Mouse (Mus musculus): ENCODE measurements around the gene Mtus2. TPM values are rescaled to one million over a fixed set of nuclear protein-coding genes. Genes with fewer than 3 reads are reported as not detected.
"Not testable (repeated sequence)": the region's sequence is repeated elsewhere in the genome, so short reads cannot be mapped to it uniquely, and the experiment has no call there.

Gene Mtus2
- polyA plus RNA-seq, 1 experiment from 2014 or later: 13.7 TPM

- peaks cover 5% of the 10 kb centered on the region for H3K9me3 ChIP-seq (replicated peaks)
- no peaks in the 10 kb centered on the region for H3K27me3 ChIP-seq
- H3K4me1 ChIP-seq: peaks cover 29% of the 10 kb centered on the region
- 0 out of 2 replicates have a peak, but pooled peaks have one; percentile 7 for ATAC-seq
- no peak overlapping the region for H3K9ac ChIP-seq
- 45% methylated on average over 14 of the region's 14 CpGs for WGBS
- H3K36me3 ChIP-seq (ENCODE audit: poor library complexity, severe bottlenecking): no peaks in the 10 kb centered on the region
- no peak overlapping the region for H3K4me3 ChIP-seq
- H3K27ac ChIP-seq: peak overlapping the region; percentile 61
- H3K4me2 ChIP-seq: peak overlapping the region; percentile 28
Measured at GRCm38 (mm10) chr5:148151894-148152599, 194.9 kb downstream of the Mtus2 start.

GRCm38 (mm10) chr5:148152600-148153402, 195.7 kb downstream of the Mtus2 start:
- Histone ChIP-seq H3K4me1 (peaks cover 24% of the 10 kb centered on the region), H3K36me3 (ENCODE audit: poor library complexity, severe bottlenecking) (no peaks in the 10 kb centered on the region), H3K27me3 (no peaks in the 10 kb centered on the region), H3K4me2 (peak overlapping the region; percentile 28), H3K9me3 (replicated peaks) (peaks cover 5% of the 10 kb centered on the region), H3K27ac (peak overlapping the region; percentile 61), H3K4me3 (0 out of 2 replicates have a peak overlapping the region, but pooled peaks have one; percentile 2), H3K9ac (no peak overlapping the region)
- ATAC-seq: peak; percentile 75; the same call in 1 of the 2 replicates
- WGBS: 43% methylated on average over 13 of the region's 13 CpGs

GRCm38 (mm10) chr5:148153403-148153713, 196.2 kb downstream of the Mtus2 start:
- peak overlapping the region; percentile 21 for H3K4me2 ChIP-seq

GRCm38 (mm10) chr5:148154727-148155126, 197.6 kb downstream of the Mtus2 start:
- WGBS: 94% methylated on average over 3 of the region's 3 CpGs
- Histone ChIP-seq H3K9ac (no peak overlapping the region), H3K27ac (no peak overlapping the region), H3K4me3 (no peak overlapping the region), H3K9me3 (replicated peaks) (no peaks in the 10 kb centered on the region; the same call in 1 of the 2 replicates), H3K4me2 (no peak overlapping the region), H3K27me3 (no peaks in the 10 kb centered on the region), H3K4me1 (peaks cover 24% of the 10 kb centered on the region), H3K36me3 (ENCODE audit: poor library complexity, severe bottlenecking) (no peaks in the 10 kb centered on the region)
- no peak for ATAC-seq

More at GRCm38 (mm10) chr5:148153403-148153713, 196.2 kb downstream of the Mtus2 start:
- no peaks in the 10 kb centered on the region for H3K27me3 ChIP-seq
- ATAC-seq: peak; percentile 24; the same call in 1 of the 2 replicates
- H3K36me3 ChIP-seq (ENCODE audit: poor library complexity, severe bottlenecking): no peaks in the 10 kb centered on the region
- peaks cover 5% of the 10 kb centered on the region for H3K9me3 ChIP-seq (replicated peaks)
- peaks cover 24% of the 10 kb centered on the region for H3K4me1 ChIP-seq
- H3K9ac ChIP-seq: no peak overlapping the region
- 23% methylated on average over 9 of the region's 9 CpGs for WGBS
- H3K27ac ChIP-seq: no peak overlapping the region
- H3K4me3 ChIP-seq: no peak overlapping the region

GRCm38 (mm10) chr5:148159328-148159727, 202.2 kb downstream of the Mtus2 start:
- no peaks in the 10 kb centered on the region for H3K36me3 ChIP-seq (ENCODE audit: poor library complexity, severe bottlenecking)
- no peak overlapping the region for H3K27ac ChIP-seq
- no peaks in the 10 kb centered on the region for H3K27me3 ChIP-seq
- no peak overlapping the region for H3K9ac ChIP-seq
- no peaks in the 10 kb centered on the region for H3K4me1 ChIP-seq
- no peak for ATAC-seq
- no peak overlapping the region for H3K4me2 ChIP-seq
- WGBS: 66% methylated on average over 8 of the region's 8 CpGs
- H3K4me3 ChIP-seq: no peak overlapping the region
- no peaks in the 10 kb centered on the region for H3K9me3 ChIP-seq (replicated peaks)

DNA sequence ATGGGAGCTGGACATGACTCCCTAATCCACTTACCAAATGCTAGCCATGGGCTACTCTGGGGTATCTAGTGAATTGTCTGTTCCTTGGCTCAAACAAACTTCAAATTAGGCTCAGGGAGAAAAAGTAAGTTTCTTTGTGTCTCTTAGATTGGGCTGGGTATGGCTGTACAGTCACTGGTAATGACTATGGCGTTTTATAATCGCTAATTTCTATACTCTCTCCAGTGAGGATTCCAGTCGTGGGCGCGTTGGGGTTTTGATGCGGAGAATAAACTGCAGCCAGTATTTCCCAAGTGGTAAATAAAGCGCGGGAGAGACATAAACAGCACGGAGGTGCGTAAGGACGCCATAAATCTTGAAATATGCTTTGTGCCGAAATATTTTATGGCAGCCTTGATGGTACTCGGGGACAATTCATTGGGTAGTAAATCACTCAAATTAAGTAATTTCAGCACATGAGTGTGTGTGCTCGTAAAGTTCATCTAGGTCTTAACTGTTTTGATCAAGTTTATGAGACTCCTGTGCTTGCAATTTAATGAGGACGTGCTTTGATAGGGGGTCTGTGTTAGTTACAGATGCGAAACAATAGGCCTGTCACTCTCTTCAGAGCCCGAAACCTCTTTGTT, 203.5 kb downstream of the Mtus2 start:
- Histone ChIP-seq H3K4me3 (no peak overlapping the region), H3K27me3 (no peaks in the 10 kb centered on the region), H3K9ac (no peak overlapping the region), H3K4me1 (no peaks in the 10 kb centered on the region), H3K36me3 (ENCODE audit: poor library complexity, severe bottlenecking) (no peaks in the 10 kb centered on the region), H3K27ac (no peak overlapping the region), H3K4me2 (no peak overlapping the region), H3K9me3 (replicated peaks) (no peaks in the 10 kb centered on the region)
- 87% methylated on average over 17 of the region's 17 CpGs for WGBS
- ATAC-seq: no peak

GRCm38 (mm10) chr5:148165111-148165510, 208.0 kb downstream of the Mtus2 start:
- WGBS: 91% methylated on average over 1 of the region's 1 CpGs
- H3K9me3 ChIP-seq (replicated peaks): no peaks in the 10 kb centered on the region
- H3K27ac ChIP-seq: no peak overlapping the region
- H3K9ac ChIP-seq: no peak overlapping the region
- no peak for ATAC-seq
- H3K27me3 ChIP-seq: no peaks in the 10 kb centered on the region
- no peaks in the 10 kb centered on the region for H3K4me1 ChIP-seq
- H3K4me2 ChIP-seq: no peak overlapping the region
- H3K4me3 ChIP-seq: no peak overlapping the region
- H3K36me3 ChIP-seq (ENCODE audit: poor library complexity, severe bottlenecking): no peaks in the 10 kb centered on the region

DNA sequence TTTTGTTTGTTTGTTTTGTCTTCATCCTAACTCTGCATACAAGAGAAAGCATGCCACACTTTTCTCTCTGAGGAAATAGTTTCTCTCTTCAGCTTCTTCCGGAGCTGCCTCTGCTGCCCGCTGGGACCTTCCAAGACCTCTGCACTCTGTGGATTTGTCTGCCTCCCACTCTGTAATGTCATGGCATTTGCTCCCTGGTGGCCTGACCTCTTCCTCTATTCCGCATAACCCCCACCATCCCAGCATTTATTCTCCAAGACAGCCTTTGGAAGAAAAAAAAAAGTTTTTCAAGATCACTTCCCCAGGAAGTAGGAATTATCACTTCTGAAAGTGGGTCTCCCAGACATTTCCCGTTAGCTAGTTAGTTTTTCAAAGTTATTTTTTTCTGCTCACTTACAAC, 218.0 kb downstream of the Mtus2 start:
- Histone ChIP-seq H3K4me3 (no peak overlapping the region), H3K9ac (no peak overlapping the region), H3K9me3 (replicated peaks) (peaks cover 12% of the 10 kb centered on the region), H3K27ac (no peak overlapping the region), H3K4me2 (no peak overlapping the region), H3K27me3 (0 out of 2 replicates have a peak, but pooled peaks cover 3% of the 10 kb centered on the region), H3K4me1 (peaks cover 11% of the 10 kb centered on the region), H3K36me3 (ENCODE audit: poor library complexity, severe bottlenecking) (no peaks in the 10 kb centered on the region)
- WGBS: 53% methylated on average over 4 of the region's 4 CpGs
- no peak for ATAC-seq

DNA sequence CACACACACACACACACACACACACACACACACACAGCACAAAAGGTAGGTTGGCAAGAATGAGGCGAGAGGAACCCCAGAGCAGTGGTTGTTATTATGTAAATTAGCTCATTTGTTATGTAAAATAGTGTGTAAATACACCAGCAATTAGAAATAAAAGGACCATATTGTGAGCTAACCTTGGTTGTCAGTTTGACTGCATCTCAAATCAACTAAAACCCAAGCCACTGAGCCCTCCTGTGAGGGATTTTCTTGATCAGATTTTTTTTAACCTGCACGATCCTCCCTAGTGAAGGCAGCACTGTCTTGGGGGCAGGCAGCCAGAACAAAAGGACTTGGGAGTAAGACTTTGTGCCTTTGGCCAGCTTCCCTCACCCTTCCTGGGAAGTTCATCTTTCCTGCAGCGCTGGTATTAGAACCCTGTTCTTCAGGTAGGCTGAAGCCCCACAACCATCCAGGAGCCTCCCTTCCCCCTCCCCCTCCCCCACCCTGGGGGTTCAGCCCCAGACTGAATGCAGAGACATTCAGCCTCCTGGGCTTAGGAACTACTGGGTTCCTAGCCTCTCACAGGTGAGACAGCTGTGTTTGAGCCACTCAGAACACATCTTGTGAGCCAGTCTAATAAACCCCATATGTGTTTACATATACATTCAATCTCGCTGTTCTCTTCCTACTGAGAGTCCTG, 218.8 kb downstream of the Mtus2 start:
- no peak overlapping the region for H3K4me2 ChIP-seq
- H3K9ac ChIP-seq: no peak overlapping the region
- ATAC-seq: peak; percentile 68; the same call in 1 of the 2 replicates
- 0 out of 2 replicates have a peak, but pooled peaks cover 3% of the 10 kb centered on the region for H3K27me3 ChIP-seq
- H3K4me1 ChIP-seq: peaks cover 11% of the 10 kb centered on the region
- peaks cover 12% of the 10 kb centered on the region for H3K9me3 ChIP-seq (replicated peaks)
- WGBS: 24% methylated on average over 4 of the region's 4 CpGs
- 0 out of 2 replicates have a peak overlapping the region, but pooled peaks have one; percentile 28 for H3K27ac ChIP-seq
- H3K4me3 ChIP-seq: no peak overlapping the region
- H3K36me3 ChIP-seq (ENCODE audit: poor library complexity, severe bottlenecking): no peaks in the 10 kb centered on the region

DNA sequence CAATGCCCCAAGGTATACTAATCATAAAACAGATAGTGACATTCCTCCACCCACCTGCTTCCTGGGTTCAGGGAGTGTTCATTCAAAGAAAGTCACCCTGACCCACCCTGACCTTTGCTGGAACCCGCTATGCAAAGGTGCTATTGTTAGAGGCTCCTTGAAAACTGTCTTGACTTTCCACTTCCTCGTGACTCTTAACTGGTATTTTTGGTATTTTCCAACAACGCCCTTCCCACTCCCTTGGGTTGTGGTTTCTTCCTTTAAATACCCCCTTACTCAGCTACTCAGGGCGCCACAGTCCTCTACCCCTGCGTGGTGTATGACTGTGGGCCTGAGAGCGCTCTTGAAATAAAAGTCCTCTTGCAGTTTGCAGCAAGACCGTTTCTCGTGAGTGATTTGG, 219.4 kb downstream of the Mtus2 start:
- H3K27ac ChIP-seq; H3K9ac ChIP-seq; ATAC-seq; H3K36me3 ChIP-seq (ENCODE audit: poor library complexity, severe bottlenecking); H3K4me2 ChIP-seq; H3K4me3 ChIP-seq; H3K27me3 ChIP-seq: not testable (repeated sequence)
- peaks cover 12% of the 10 kb centered on the region for H3K9me3 ChIP-seq (replicated peaks)
- H3K4me1 ChIP-seq: peaks cover 11% of the 10 kb centered on the region
- 98% methylated on average over 8 of the region's 8 CpGs for WGBS

- Histone ChIP-seq H3K27me3 (0 out of 2 replicates have a peak, but pooled peaks cover 3% of the 10 kb centered on the region), H3K9me3 (replicated peaks) (peaks cover 12% of the 10 kb centered on the region), H3K27ac (no peak overlapping the region), H3K36me3 (ENCODE audit: poor library complexity, severe bottlenecking) (no peaks in the 10 kb centered on the region), H3K4me3 (no peak overlapping the region), H3K4me2 (no peak overlapping the region), H3K4me1 (peaks cover 11% of the 10 kb centered on the region), H3K9ac (no peak overlapping the region)
- 76% methylated on average over 7 of the region's 7 CpGs for WGBS
- ATAC-seq: no peak
Measured at GRCm38 (mm10) chr5:148179231-148179630, 222.1 kb downstream of the Mtus2 start.
